Mouse (Mus musculus) forebrain, postnatal 0 days (tissue): ENCODE data around the gene Slc6a17. TPM values are rescaled to one million over a fixed set of nuclear protein-coding genes. Genes with fewer than 3 reads are reported as not detected.
A peak's percentile ranks its signal among the peaks of the same experiment; 100 is the strongest.

Experiments
- ATAC-seq: fragments of 200-750 bp; cut with Nextera tagmentation; 2 replicates; pipeline ENCODE4 v1.8.0; 2017; ENCODE audit warnings: mild to moderate bottlenecking, moderate library complexity
- DNase-seq: peaks from one replicate; pipeline ENCODE4 v3.0.0-alpha.2; 2015
- H3K27ac ChIP-seq: fragments of 300-500 bp; sonication (generic); 2 replicates; pipeline ENCODE4 v1.5.1; 2014; ENCODE audit warnings: low read depth, mild to moderate bottlenecking, antibody characterized with exemption, low read length, moderate library complexity, mixed read lengths
- H3K27me3 ChIP-seq: fragments of 300-500 bp; sonication (generic); 2 replicates; pipeline ENCODE4 v1.6.1; 2014; ENCODE audit warnings: mild to moderate bottlenecking, low read length, mixed read lengths; ENCODE audit not compliant: insufficient read depth
- H3K36me3 ChIP-seq: fragments of 300-500 bp; sonication (generic); 2 replicates; pipeline ENCODE4 v1.6.1; 2014; ENCODE audit warnings: mild to moderate bottlenecking, moderate library complexity; ENCODE audit not compliant: insufficient read depth
- H3K4me1 ChIP-seq: fragments of 300-500 bp; sonication (generic); 2 replicates; pipeline ENCODE4 v1.6.1; 2014; ENCODE audit warnings: antibody characterized with exemption; ENCODE audit not compliant: insufficient read depth
- H3K4me2 ChIP-seq: fragments of 300-500 bp; sonication (generic); 2 replicates; pipeline ENCODE4 v1.6.1; 2014; ENCODE audit warnings: low read depth, mild to moderate bottlenecking, moderate library complexity
- H3K4me3 ChIP-seq: fragments of 300-500 bp; sonication (generic); 2 replicates; pipeline ENCODE4 v1.5.1; 2014; ENCODE audit warnings: low read depth, low read length, mixed read lengths
- H3K9ac ChIP-seq: fragments of 300-500 bp; sonication (generic); 2 replicates; pipeline ENCODE4 v1.6.1; 2014; ENCODE audit warnings: mild to moderate bottlenecking
- H3K9me3 ChIP-seq: fragments of 300-500 bp; sonication (generic); 2 replicates; pipeline ENCODE4 v1.6.1; 2016; ENCODE audit warnings: low read length
- CTCF ChIP-seq: sonication (generic); IDR thresholded peaks from 2 replicates; pipeline ENCODE4 v1.5.1; 2016; ENCODE audit warnings: antibody characterized with exemption, control low read depth, low read depth
- WGBS: fragments of 180-500 bp; shearing (Covaris S2); extraction: QIAGEN DNeasy Blood & Tissue Kit; methylation state at CpG from one replicate; pipeline ENCODE4 v1.1.7; 2014; 5-methylcytosine and 5-hydroxymethylcytosine counted together
- polyA plus RNA-seq: library from polyadenylated mRNA; unstranded; fragments of >200 nt; fragmentation: Nextera tagmentation; extraction: Ambion mirVana; gene quantifications from 2 replicates; pipeline ENCODE4 v1.2.1, GENCODE M21; 2015
- total RNA-seq: library from RNA; depleted of rRNA; stranded (reverse); fragments of >200 nt; gene quantifications from 2 replicates; pipeline ENCODE4 v1.2.3, GENCODE M21; 2014

Gene Slc6a17
- total and polyA plus RNA-seq, 2 experiments from 2014 or later = 22.7 to 61.2 TPM

DNA sequence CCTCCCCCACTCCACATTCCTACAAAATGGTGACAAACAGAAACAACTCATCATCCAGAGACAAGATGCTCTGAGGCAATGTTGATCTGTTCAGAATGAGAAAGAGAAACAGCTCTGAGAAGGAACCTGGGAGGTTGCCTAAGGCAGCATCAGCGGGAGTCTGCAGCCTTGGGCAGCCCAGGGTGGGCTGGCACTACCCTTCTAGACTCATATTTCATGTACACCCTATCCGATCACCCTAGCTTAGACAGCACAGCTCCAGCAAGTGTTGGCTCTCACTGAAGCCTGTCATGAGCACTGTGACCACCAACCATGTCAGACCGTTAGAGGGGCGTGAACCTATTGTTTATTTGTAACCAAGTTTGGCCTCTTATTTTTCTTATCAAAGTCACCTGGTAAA is 63.5 kb downstream of the Slc6a17 start:
- Histone ChIP-seq H3K27me3 (peaks cover 13% of the 10 kb centered on the region; the same call in 1 of the 2 replicates), H3K4me3 (no peak overlapping the region), H3K9ac (no peak overlapping the region), H3K27ac (no peak overlapping the region), H3K9me3 (no peaks in the 10 kb centered on the region), H3K36me3 (no peaks in the 10 kb centered on the region), H3K4me1 (no peaks in the 10 kb centered on the region), H3K4me2 (no peak overlapping the region)
- 86% methylated on average over 4 of the region's 4 CpGs for WGBS
- no peak for ATAC-seq
- no peak for DNase-seq
- TF ChIP-seq CTCF = no peak

DNA sequence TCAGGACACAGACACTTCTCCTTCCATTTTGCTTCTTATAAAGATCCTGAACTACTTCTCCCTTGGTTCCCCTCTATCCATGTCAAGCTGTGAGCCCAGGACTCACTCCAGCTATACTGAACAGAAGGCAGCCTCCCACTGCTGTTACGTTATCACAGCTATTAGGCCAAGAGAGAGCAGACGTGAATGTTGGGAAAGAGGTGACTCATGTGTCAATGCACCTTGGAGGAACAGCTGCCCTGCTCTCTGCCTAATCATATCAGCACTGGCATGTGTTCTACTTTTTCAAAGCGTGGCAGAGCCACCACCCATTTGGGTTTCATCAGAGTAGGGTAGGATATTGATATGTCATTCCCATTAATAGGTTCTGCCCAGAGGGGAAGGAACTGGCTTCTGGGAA is 71.0 kb downstream of the Slc6a17 start:
- no peak for TF ChIP-seq CTCF
- Histone ChIP-seq H3K4me2 (no peak overlapping the region), H3K36me3 (no peaks in the 10 kb centered on the region), H3K4me3 (no peak overlapping the region), H3K9ac (no peak overlapping the region), H3K4me1 (no peaks in the 10 kb centered on the region), H3K27ac (no peak overlapping the region), H3K9me3 (no peaks in the 10 kb centered on the region), H3K27me3 (no peaks in the 10 kb centered on the region)
- WGBS = 76% methylated on average over 3 of the region's 3 CpGs
- ATAC-seq (no peak), DNase-seq (no peak)

DNA sequence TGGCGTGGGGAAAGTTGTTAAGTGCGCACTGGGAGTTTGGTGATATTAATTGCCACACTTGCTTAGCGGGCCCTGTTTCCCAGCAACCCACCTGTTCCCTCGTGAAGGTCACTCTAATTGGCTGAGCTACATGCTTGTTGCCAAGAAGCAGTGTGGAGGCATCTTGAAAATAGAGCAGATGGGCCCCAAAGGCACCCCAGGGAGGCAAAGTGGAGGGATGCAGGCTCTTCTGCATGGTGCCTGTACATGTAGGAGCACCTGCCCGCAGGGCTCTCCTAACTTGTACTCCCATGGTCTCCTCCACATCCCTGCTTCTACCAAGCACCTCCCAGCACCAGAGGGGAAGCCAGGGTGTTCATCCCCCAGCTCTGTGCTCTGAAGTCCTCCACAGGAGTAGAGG is 74.0 kb downstream of the Slc6a17 start:
- no peaks in the 10 kb centered on the region for H3K9me3 ChIP-seq

DNA sequence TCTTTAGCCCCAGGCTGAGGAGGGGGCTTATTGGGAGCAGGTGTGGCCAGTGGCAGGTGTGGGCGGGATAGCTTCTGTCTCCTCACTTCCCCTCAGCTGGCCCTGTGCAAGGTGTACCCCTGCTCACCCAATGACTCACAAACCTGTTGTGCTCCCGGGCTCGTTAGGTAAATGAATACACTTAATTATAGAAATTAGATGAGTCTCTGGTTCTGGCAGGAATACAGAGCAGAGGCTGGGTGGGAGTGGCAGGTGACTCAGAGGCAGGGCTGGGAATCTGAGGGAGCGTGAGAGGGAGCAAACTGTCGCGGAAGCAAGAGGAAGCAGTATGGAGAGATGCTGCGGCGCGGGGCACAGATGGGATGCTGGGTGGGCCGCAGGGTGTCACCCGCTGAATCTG is 75.6 kb downstream of the Slc6a17 start:
- DNase-seq (no peak), ATAC-seq (peak; percentile 63; the same call in 1 of the 2 replicates)
- 56% methylated on average over 11 of the region's 11 CpGs for WGBS
- no peak for TF ChIP-seq CTCF
- no peaks in the 10 kb centered on the region for H3K9me3 ChIP-seq
- no peaks in the 10 kb centered on the region for H3K27me3 ChIP-seq
- H3K4me1 ChIP-seq = no peaks in the 10 kb centered on the region
- no peak overlapping the region for H3K4me2 ChIP-seq
- no peaks in the 10 kb centered on the region for H3K36me3 ChIP-seq
- H3K27ac ChIP-seq = no peak overlapping the region
- H3K9ac ChIP-seq = no peak overlapping the region
- no peak overlapping the region for H3K4me3 ChIP-seq

More for the DNA sequence above, 74.0 kb downstream of the Slc6a17 start:
- WGBS = 63% methylated on average over 5 of the region's 5 CpGs
- 0 out of 2 replicates have a peak, but pooled peaks have one; percentile 19 for ATAC-seq
- Histone ChIP-seq H3K9ac (no peak overlapping the region), H3K36me3 (no peaks in the 10 kb centered on the region), H3K27me3 (no peaks in the 10 kb centered on the region), H3K4me1 (no peaks in the 10 kb centered on the region), H3K4me2 (no peak overlapping the region), H3K27ac (no peak overlapping the region), H3K4me3 (no peak overlapping the region)
- no peak for TF ChIP-seq CTCF
- no peak for DNase-seq

DNA sequence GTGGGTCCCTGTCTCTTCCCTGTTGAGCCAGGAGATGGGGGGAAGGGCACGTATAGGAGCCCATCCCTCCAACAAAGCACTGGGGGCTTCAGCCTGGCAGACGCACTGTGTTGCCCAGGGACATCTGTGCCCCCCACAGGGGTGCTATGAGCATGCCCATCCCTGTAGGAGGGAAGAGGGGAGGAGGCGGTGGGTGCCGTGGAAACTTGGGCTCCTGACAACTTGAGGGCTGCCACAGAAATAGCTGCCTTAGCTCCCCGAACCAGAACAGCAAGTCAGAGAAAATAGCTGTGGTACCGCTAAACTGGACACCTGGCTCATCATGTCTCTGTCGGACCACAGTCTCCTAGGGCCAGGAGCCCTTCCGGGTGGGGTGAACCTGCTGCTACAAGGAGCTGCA is 76.5 kb downstream of the Slc6a17 start:
- Histone ChIP-seq H3K9me3 (no peaks in the 10 kb centered on the region), H3K9ac (no peak overlapping the region), H3K27ac (no peak overlapping the region), H3K27me3 (no peaks in the 10 kb centered on the region), H3K4me2 (no peak overlapping the region), H3K4me3 (no peak overlapping the region), H3K36me3 (no peaks in the 10 kb centered on the region), H3K4me1 (no peaks in the 10 kb centered on the region)
- ATAC-seq = no peak
- WGBS = 71% methylated on average over 8 of the region's 8 CpGs
- TF ChIP-seq CTCF = no peak
- no peak for DNase-seq

DNA sequence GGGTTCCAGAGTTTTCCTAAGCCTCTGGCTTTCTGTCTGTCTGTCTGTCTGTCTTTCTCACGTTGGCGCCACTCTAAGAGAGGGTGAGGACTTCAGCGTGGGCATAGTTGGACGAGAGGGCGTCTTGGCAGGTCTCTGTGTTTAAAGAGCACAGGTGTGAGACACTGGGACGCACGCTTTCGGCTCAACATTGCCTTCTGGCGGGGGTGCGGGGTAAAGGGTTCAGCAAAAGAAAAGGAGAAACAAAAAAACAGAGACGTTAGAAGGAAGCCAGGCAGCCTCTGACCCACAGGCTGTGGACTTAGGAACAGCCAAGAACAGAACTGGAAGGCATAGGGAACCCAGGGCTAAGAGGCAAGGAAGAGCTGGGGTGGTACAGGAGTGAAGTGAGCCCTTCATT is 78.5 kb downstream of the Slc6a17 start:
- Histone ChIP-seq H3K9ac (no peak overlapping the region), H3K4me3 (no peak overlapping the region), H3K4me1 (no peaks in the 10 kb centered on the region), H3K36me3 (no peaks in the 10 kb centered on the region), H3K9me3 (no peaks in the 10 kb centered on the region), H3K4me2 (no peak overlapping the region), H3K27me3 (no peaks in the 10 kb centered on the region), H3K27ac (no peak overlapping the region)
- TF ChIP-seq CTCF = no peak
- DNase-seq (no peak), ATAC-seq (no peak)
- 88% methylated on average over 11 of the region's 11 CpGs for WGBS

DNA sequence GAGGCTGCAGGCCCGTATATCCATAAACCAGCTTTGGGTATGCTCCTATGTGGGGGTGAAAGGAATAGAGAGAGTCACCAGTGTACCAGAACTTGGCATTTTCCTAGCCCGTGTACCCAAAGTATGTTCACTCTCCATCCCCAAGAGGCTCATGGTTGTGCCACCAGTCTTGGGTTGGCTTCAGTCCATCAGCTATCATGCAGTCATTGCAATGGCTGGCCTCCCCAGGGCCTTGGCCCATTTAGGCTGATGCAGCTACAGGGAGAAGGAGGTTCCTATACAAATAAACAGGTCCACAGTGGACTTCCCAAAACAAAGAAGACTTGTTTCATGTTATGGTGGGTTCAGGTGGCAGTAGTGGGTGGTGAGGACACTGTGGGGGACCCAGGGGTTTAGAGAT is 80.2 kb downstream of the Slc6a17 start:
- Histone ChIP-seq H3K9me3 (no peaks in the 10 kb centered on the region), H3K4me2 (no peak overlapping the region), H3K36me3 (no peaks in the 10 kb centered on the region), H3K4me1 (0 out of 2 replicates have a peak, but pooled peaks cover 4% of the 10 kb centered on the region), H3K9ac (no peak overlapping the region), H3K27me3 (no peaks in the 10 kb centered on the region), H3K4me3 (no peak overlapping the region), H3K27ac (no peak overlapping the region)
- no peak for TF ChIP-seq CTCF
- ATAC-seq (no peak), DNase-seq (no peak)
- 88% methylated on average over 2 of the region's 2 CpGs for whole genome bisulfite sequencing
